Mouse (Mus musculus): Measurements from ENCODE around the gene Amd1.
"Not testable (repeated sequence)": the region's sequence is repeated elsewhere in the genome, so short reads cannot be mapped to it uniquely, and the experiment has no call there.

Amd1 gene

GRCm38 (mm10) chr10:40301181-40302075 is 558 bp downstream of the Amd1 start:
- not testable (repeated sequence) for DNase-seq (ENCODE audit: low read depth, low spot score)

GRCm38 (mm10) chr10:40300648-40301171 is 1.3 kb downstream of the Amd1 start:
- DNase-seq (ENCODE audit: low read depth, low spot score): peak; percentile 84

- DNase-seq (ENCODE audit: low read depth, low spot score): no peak
Measured at GRCm38 (mm10) chr10:40292640-40293039, 9.3 kb downstream of the Amd1 start.

GRCm38 (mm10) chr10:40286767-40287166 is 15.2 kb downstream of the Amd1 start:
- DNase-seq (ENCODE audit: low read depth, low spot score): no peak

- no peak for DNase-seq (ENCODE audit: low read depth, low spot score)
Measured at GRCm38 (mm10) chr10:40285571-40285970, 16.4 kb downstream of the Amd1 start.

GRCm38 (mm10) chr10:40284997-40285396 is 17.0 kb downstream of the Amd1 start:
- DNase-seq (ENCODE audit: low read depth, low spot score): no peak

GRCm38 (mm10) chr10:40284179-40284831 is 17.7 kb downstream of the Amd1 start:
- no peak for DNase-seq (ENCODE audit: low read depth, low spot score)

GRCm38 (mm10) chr10:40283636-40284035 is 18.4 kb downstream of the Amd1 start:
- no peak for DNase-seq (ENCODE audit: low read depth, low spot score)

- DNase-seq (ENCODE audit: low read depth, low spot score): no peak
Measured at GRCm38 (mm10) chr10:40281565-40281964, 20.4 kb downstream of the Amd1 start.

GRCm38 (mm10) chr10:40278317-40278716 is 23.7 kb downstream of the Amd1 start:
- no peak for DNase-seq (ENCODE audit: low read depth, low spot score)

- DNase-seq (ENCODE audit: low read depth, low spot score): no peak
Measured at GRCm38 (mm10) chr10:40275991-40276390, 26.0 kb downstream of the Amd1 start.

- DNase-seq (ENCODE audit: low read depth, low spot score): no peak
Measured at GRCm38 (mm10) chr10:40273938-40274337, 28.0 kb downstream of the Amd1 start.

GRCm38 (mm10) chr10:40271216-40271615 is 30.8 kb downstream of the Amd1 start:
- no peak for DNase-seq (ENCODE audit: low read depth, low spot score)

GRCm38 (mm10) chr10:40264920-40265319 is 37.1 kb downstream of the Amd1 start:
- no peak for DNase-seq (ENCODE audit: low read depth, low spot score)

- DNase-seq (ENCODE audit: low read depth, low spot score): no peak
Measured at GRCm38 (mm10) chr10:40263691-40264090, 38.3 kb downstream of the Amd1 start.

- no peak for DNase-seq (ENCODE audit: low read depth, low spot score)
Measured at GRCm38 (mm10) chr10:40262200-40262599, 39.8 kb downstream of the Amd1 start.

GRCm38 (mm10) chr10:40260305-40260704 is 41.7 kb downstream of the Amd1 start:
- no peak for DNase-seq (ENCODE audit: low read depth, low spot score)

GRCm38 (mm10) chr10:40259542-40259941 is 42.4 kb downstream of the Amd1 start:
- no peak for DNase-seq (ENCODE audit: low read depth, low spot score)

GRCm38 (mm10) chr10:40258976-40259375 is 43.0 kb downstream of the Amd1 start:
- DNase-seq (ENCODE audit: low read depth, low spot score): no peak

GRCm38 (mm10) chr10:40258401-40258966 is 43.5 kb downstream of the Amd1 start:
- DNase-seq (ENCODE audit: low read depth, low spot score): peak; percentile 86

- DNase-seq (ENCODE audit: low read depth, low spot score): peak; percentile 87
Measured at GRCm38 (mm10) chr10:40257414-40258255, 44.4 kb downstream of the Amd1 start, which contains the start of gene Gtf3c6. TSS of gene Gtf3c6 (minus strand) at chr10:40258108.
